Mouse (Mus musculus) brain, embryonic 14.5 days (tissue): Measurements from ENCODE around the gene Gm5538. TPM values are rescaled to one million over a fixed set of nuclear protein-coding genes. Genes with fewer than 3 reads are reported as not detected.
A peak's percentile ranks its signal among the peaks of the same experiment; 100 is the strongest.

Experiments
- DNase-seq: peaks from one replicate; pipeline ENCODE4 v3.0.0-alpha.2; 2011; ENCODE audit warnings: low read depth
- CTCF ChIP-seq: fragments of 200-500 bp; IDR thresholded peaks from 2 replicates; pipeline ENCODE4 v1.5.1; 2012; ENCODE audit warnings: inconsistent platforms, mild to moderate bottlenecking, moderate library complexity, borderline replicate concordance; ENCODE audit not compliant: insufficient read depth, insufficient read length; ENCODE audit errors: extremely low read depth
- POLR2A ChIP-seq: fragments of 200-500 bp; IDR thresholded peaks from 2 replicates; pipeline ENCODE4 v1.6.1; 2012; ENCODE audit warnings: mild to moderate bottlenecking, inconsistent platforms, borderline replicate concordance; ENCODE audit not compliant: poor library complexity, insufficient read depth, insufficient read length, severe bottlenecking; ENCODE audit errors: extremely low read depth
- polyA plus RNA-seq: library from polyadenylated mRNA; depleted of rRNA; stranded (reverse); fragments of >200 nt; gene quantifications from 2 replicates; pipeline ENCODE4 v1.2.3, GENCODE M21; 2012; rRNA removed

The Gm5538 gene
- polyA plus RNA-seq, result not detected in 2 replicates

DNA sequence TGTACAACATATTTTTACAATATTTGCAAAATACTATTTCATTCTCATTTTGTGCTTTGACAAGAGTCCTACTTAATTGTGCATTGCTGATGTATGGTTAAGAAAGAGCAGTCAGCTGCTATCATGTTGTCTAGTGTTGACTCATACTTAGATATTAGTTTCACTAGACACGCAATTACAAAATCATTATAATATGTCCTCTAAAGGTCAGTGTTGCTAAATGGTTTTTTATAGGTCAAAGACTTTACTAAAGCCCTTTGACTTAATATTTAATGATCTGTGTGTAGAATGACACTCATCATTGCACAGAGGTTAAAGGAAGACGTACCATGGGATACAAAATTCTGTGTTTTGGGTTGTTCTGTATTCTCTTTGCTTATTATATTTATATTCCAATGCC, at the start of gene Gm5538:
Gm5538 (plus strand) TSS at position 301 of the 400 bp plus-strand sequence.
- DNase-seq, result no peak
- TF ChIP-seq CTCF (no peak), POLR2A (no peak)

- no peak for DNase-seq
- TF ChIP-seq POLR2A (no peak), CTCF (no peak)
Measured at GRCm38 (mm10) chr3:59697391-59697790, 32.2 kb upstream of the Gm5538 start.

DNA sequence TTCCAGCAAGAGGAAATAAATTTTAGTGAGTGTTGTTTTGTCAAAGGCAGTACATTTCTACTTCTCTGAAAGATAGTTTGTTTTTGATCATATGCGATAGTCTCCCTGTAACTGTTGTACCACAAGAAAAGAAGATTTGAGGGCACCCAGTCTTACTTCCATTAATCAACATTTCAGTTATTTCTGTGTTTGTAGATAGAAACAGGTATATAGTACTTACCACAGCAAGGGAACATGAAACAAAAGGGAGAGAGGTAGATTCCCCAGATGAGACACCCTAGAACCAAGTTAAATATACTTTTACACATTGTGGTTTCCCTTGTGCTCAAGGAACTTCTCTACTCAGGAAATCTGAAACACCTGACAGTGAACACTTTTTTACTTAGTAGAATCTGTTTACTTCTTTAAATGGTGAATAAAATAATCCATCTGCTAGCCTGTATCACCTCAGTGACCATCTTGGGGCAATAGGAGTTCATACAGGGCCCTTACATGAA, 26.9 kb upstream of the Gm5538 start:
- no peak for DNase-seq
- TF ChIP-seq POLR2A (no peak), CTCF (no peak)

GRCm38 (mm10) chr3:59739866-59740265, 10.3 kb downstream of the Gm5538 start:
- no peak for TF ChIP-seq POLR2A
- no peak for TF ChIP-seq CTCF
- no peak for DNase-seq

DNA sequence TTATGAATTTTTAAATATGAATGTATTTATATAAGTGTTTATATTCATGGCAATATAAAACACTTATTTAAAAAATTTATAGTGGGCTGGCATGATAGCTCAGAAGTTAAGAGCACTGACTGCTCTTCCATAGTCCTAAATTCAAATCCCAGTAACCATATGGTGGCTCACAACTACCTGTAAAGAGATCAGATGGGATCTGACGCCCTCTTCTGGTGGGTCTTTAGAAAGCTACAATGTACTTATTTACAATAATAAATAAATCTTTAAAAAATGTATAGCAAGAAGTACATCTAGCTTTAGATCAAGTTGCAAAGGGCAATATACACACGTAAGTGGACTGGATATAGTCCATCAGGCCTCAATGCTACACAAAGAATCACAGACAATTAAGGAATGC, 14.6 kb downstream of the Gm5538 start:
- DNase-seq, result peak; percentile 30
- TF ChIP-seq CTCF (no peak), POLR2A (no peak)

Other genes with a start within 250 kb of the Gm5538 start
- gene Gm8298, start 131.3 kb downstream of the Gm5538 start, polyA plus RNA-seq, result not detected in 2 replicates
- not detected in 2 replicates for gene C130079G13Rik, start 195.4 kb downstream of the Gm5538 start, polyA plus RNA-seq